In the genomic region with DNA sequence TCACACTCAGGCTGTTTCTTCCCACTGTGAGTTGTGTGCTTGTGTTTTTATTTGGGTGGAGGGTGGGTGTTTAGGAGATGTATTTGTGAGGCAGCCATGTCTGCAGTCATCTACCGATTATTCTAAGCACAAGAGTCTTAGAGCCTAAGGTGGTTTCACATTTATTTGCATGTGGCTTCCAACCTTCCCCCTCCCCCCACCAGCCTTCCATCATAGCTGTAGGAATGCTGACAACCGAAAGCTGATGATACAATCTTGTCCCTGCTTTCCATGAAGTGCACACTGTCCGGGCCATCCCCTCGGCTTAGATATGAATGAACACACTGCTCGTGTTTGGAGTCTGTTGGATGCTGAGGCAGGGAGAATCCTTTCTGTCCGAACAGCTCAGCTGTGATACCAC, we compare ENCODE assay signal across 15 mouse cellular contexts.
"Had no signal": no experiment of that assay in that cellular context is flagged by ENCODE, and none has a peak within 500 bp of the region (broad histone marks: within the 10 kb centered on the region; RNA-seq: fewer than 3 reads in every experiment).

No protein-coding gene starts in this region.

- H3K4me2 ChIP-seq: intestine, embryonic 15.5 days; kidney, embryonic 15.5 days; limb, embryonic 13.5 days; liver, embryonic 15.5 days; lung, embryonic 14.5 days; midbrain, embryonic 13.5 days; neural tube, embryonic 15.5 days had no signal

- DNase-seq: kidney, adult 18-20 months; kidney, postnatal 14 days; layer of hippocampus, postnatal 36 days; lung, embryonic 14.5 days; lung, postnatal 14 days; right cerebral cortex, postnatal 4 days; thymus, adult 18-20 months; thymus, postnatal 14 days had no signal

- H3K27me3 ChIP-seq: intestine, embryonic 15.5 days; limb, embryonic 13.5 days had no signal

- H3K4me1 ChIP-seq: intestine, embryonic 15.5 days; neural tube, embryonic 15.5 days had no signal

- H3K36me3 ChIP-seq: intestine, embryonic 15.5 days; kidney, embryonic 15.5 days; limb, embryonic 13.5 days; liver, embryonic 15.5 days; midbrain, embryonic 13.5 days; neural tube, embryonic 15.5 days had no signal

- ATAC-seq: intestine, embryonic 15.5 days; midbrain, embryonic 13.5 days had no signal

- H3K9ac ChIP-seq: intestine, embryonic 15.5 days; kidney, embryonic 15.5 days; limb, embryonic 13.5 days; liver, embryonic 15.5 days; lung, embryonic 14.5 days; midbrain, embryonic 13.5 days; neural tube, embryonic 15.5 days had no signal

- H3K9me3 ChIP-seq: intestine, embryonic 15.5 days; kidney, embryonic 15.5 days; limb, embryonic 13.5 days; liver, embryonic 15.5 days; midbrain, embryonic 13.5 days; neural tube, embryonic 15.5 days had no signal

- H3K27ac ChIP-seq: intestine, embryonic 15.5 days; kidney, embryonic 15.5 days; limb, embryonic 13.5 days; liver, embryonic 15.5 days; midbrain, embryonic 13.5 days; neural tube, embryonic 15.5 days had no signal

- H3K4me3 ChIP-seq: intestine, embryonic 15.5 days; kidney, embryonic 15.5 days; limb, embryonic 13.5 days; liver, embryonic 15.5 days; midbrain, embryonic 13.5 days; myocyte; neural tube, embryonic 15.5 days had no signal
